In genomic region chr6:114958249-114959011, GRCm38 (mm10) we compare ENCODE assay signal across 22 mouse cellular contexts. TPM values are rescaled to one million over a fixed set of nuclear protein-coding genes. Genes with fewer than 3 reads are reported as not detected.
DNase-seq lines count a peak whose midpoint lies in the region; ATAC-seq and TF ChIP-seq lines count a peak whose summit lies in the region.
"Had no signal": no experiment of that assay in that cellular context is flagged by ENCODE, and none has a peak within 500 bp of the region (broad histone marks: within the 10 kb centered on the region; RNA-seq: fewer than 3 reads in every experiment).

No protein-coding gene starts in this region.

- H3K9me3 ChIP-seq in intestine, embryonic 16.5 days (ENCODE audit: control insufficient read depth, low read length), result no peaks in the 10 kb centered on the region
- H3K9me3 ChIP-seq in intestine, embryonic 15.5 days, result no peaks in the 10 kb centered on the region
- H3K9me3 ChIP-seq in lung, embryonic 14.5 days (ENCODE audit: low read depth, low read length), result no peaks in the 10 kb centered on the region
- H3K9me3 ChIP-seq in intestine, postnatal 0 days (ENCODE audit: control insufficient read depth), result no peaks in the 10 kb centered on the region
- no peaks in the 10 kb centered on the region for H3K9me3 ChIP-seq in stomach, postnatal 0 days (ENCODE audit: control insufficient read depth, low read length)
- H3K9me3 ChIP-seq: forebrain, embryonic 12.5 days; heart, embryonic 15.5 days; liver, embryonic 15.5 days; midbrain, embryonic 10.5 days had no signal

- TF ChIP-seq CTCF in lung, embryonic 14.5 days (IDR thresholded peaks at IDR 0.05; ENCODE audit: low read depth), result no peak
- peak; percentile 14; the same call in 1 of the 2 replicates for TF ChIP-seq CTCF in intestine, postnatal 0 days (IDR thresholded peaks at IDR 0.05; ENCODE audit: low read depth)
- TF ChIP-seq CTCF in stomach, postnatal 0 days (IDR thresholded peaks at IDR 0.05; ENCODE audit: low read depth), result peak; percentile 35

- WGBS in intestine, embryonic 16.5 days, result 57% methylated on average over 10 of the region's 10 CpGs
- WGBS in intestine, embryonic 15.5 days, result 52% methylated on average over 10 of the region's 10 CpGs
- WGBS in lung, embryonic 14.5 days, result 52% methylated on average over 10 of the region's 10 CpGs
- 58% methylated on average over 10 of the region's 10 CpGs for WGBS in intestine, postnatal 0 days
- 52% methylated on average over 10 of the region's 10 CpGs for WGBS in stomach, postnatal 0 days

- no peaks in the 10 kb centered on the region for H3K36me3 ChIP-seq in intestine, embryonic 16.5 days (ENCODE audit: control insufficient read depth, insufficient read depth, low read length)
- H3K36me3 ChIP-seq in intestine, embryonic 15.5 days, result no peaks in the 10 kb centered on the region
- no peaks in the 10 kb centered on the region for H3K36me3 ChIP-seq in lung, embryonic 14.5 days (ENCODE audit: insufficient read depth)
- H3K36me3 ChIP-seq in intestine, postnatal 0 days (ENCODE audit: control insufficient read depth, insufficient read depth), result no peaks in the 10 kb centered on the region; the same call in 1 of the 2 replicates
- H3K36me3 ChIP-seq in stomach, postnatal 0 days (ENCODE audit: control insufficient read depth, insufficient read depth, low read length), result no peaks in the 10 kb centered on the region
- H3K36me3 ChIP-seq: forebrain, embryonic 12.5 days; heart, embryonic 15.5 days; liver, embryonic 15.5 days; midbrain, embryonic 10.5 days had no signal

- H3K27ac ChIP-seq in intestine, embryonic 16.5 days (ENCODE audit: low read length), result no peak overlapping the region
- no peak overlapping the region for H3K27ac ChIP-seq in intestine, embryonic 15.5 days
- no peak overlapping the region for H3K27ac ChIP-seq in lung, embryonic 14.5 days (ENCODE audit: low read depth)
- no peak overlapping the region for H3K27ac ChIP-seq in intestine, postnatal 0 days (ENCODE audit: low read depth, low read length)
- no peak overlapping the region for H3K27ac ChIP-seq in stomach, postnatal 0 days (replicated peaks)
- H3K27ac ChIP-seq: forebrain, embryonic 12.5 days; heart, adult 2 months; heart, embryonic 15.5 days; liver, embryonic 15.5 days; midbrain, embryonic 10.5 days had no signal

- peaks cover 7% of the 10 kb centered on the region; the same call in 1 of the 2 replicates for H3K4me1 ChIP-seq in intestine, embryonic 16.5 days (ENCODE audit: control insufficient read depth, insufficient read depth, low read length)
- peaks cover 4% of the 10 kb centered on the region; the same call in 1 of the 2 replicates for H3K4me1 ChIP-seq in intestine, embryonic 15.5 days (replicated peaks)
- H3K4me1 ChIP-seq in lung, embryonic 14.5 days (ENCODE audit: insufficient read depth), result peaks cover 15% of the 10 kb centered on the region; the same call in 1 of the 2 replicates
- H3K4me1 ChIP-seq in intestine, postnatal 0 days (replicated peaks; ENCODE audit: control insufficient read depth, insufficient read depth, low read length), result no peaks in the 10 kb centered on the region
- H3K4me1 ChIP-seq in stomach, postnatal 0 days (replicated peaks; ENCODE audit: control insufficient read depth, insufficient read depth), result no peaks in the 10 kb centered on the region
- H3K4me1 ChIP-seq: liver, embryonic 15.5 days; midbrain, embryonic 10.5 days had no signal

- ATAC-seq in intestine, embryonic 16.5 days, result 0 out of 2 replicates have a peak, but pooled peaks have one; percentile 37
- ATAC-seq in intestine, embryonic 15.5 days, result no peak
- ATAC-seq in lung, embryonic 14.5 days (ENCODE audit: insufficient read depth), result no peak
- ATAC-seq in intestine, postnatal 0 days, result no peak
- no peak for ATAC-seq in stomach, postnatal 0 days (ENCODE audit: low FRiP score, low TSS enrichment)
- ATAC-seq: hindbrain, embryonic 16.5 days had no signal

- no peak for TF ChIP-seq EP300 in stomach, postnatal 0 days (optimal IDR thresholded peaks at IDR 0.05)

- H3K4me3 ChIP-seq in intestine, embryonic 16.5 days (ENCODE audit: low read length), result no peak overlapping the region
- no peak overlapping the region for H3K4me3 ChIP-seq in intestine, embryonic 15.5 days (replicated peaks)
- no peak overlapping the region for H3K4me3 ChIP-seq in lung, embryonic 14.5 days (ENCODE audit: low read depth, low read length)
- H3K4me3 ChIP-seq in intestine, postnatal 0 days (ENCODE audit: low read depth, low read length), result no peak overlapping the region
- H3K4me3 ChIP-seq in stomach, postnatal 0 days (ENCODE audit: low read depth, low read length), result no peak overlapping the region
- H3K4me3 ChIP-seq: forebrain, embryonic 12.5 days; heart, adult 2 months; heart, embryonic 15.5 days; liver, embryonic 15.5 days; midbrain, embryonic 10.5 days had no signal

- no peaks in the 10 kb centered on the region for H3K27me3 ChIP-seq in intestine, embryonic 16.5 days (replicated peaks; ENCODE audit: control insufficient read depth, insufficient read depth, low read length)
- no peaks in the 10 kb centered on the region for H3K27me3 ChIP-seq in intestine, embryonic 15.5 days (replicated peaks)
- H3K27me3 ChIP-seq in lung, embryonic 14.5 days (ENCODE audit: insufficient read depth, low read length), result no peaks in the 10 kb centered on the region
- H3K27me3 ChIP-seq in intestine, postnatal 0 days (replicated peaks; ENCODE audit: control insufficient read depth, insufficient read depth, low read length), result no peaks in the 10 kb centered on the region
- H3K27me3 ChIP-seq in stomach, postnatal 0 days (ENCODE audit: control insufficient read depth, insufficient read depth, low read length), result no peaks in the 10 kb centered on the region
- H3K27me3 ChIP-seq: heart, embryonic 15.5 days; liver, embryonic 15.5 days had no signal

- H3K9ac ChIP-seq in intestine, embryonic 16.5 days (ENCODE audit: low read depth, low read length), result 0 out of 2 replicates have a peak overlapping the region, but pooled peaks have one; percentile 4
- H3K9ac ChIP-seq in intestine, embryonic 15.5 days, result no peak overlapping the region
- no peak overlapping the region for H3K9ac ChIP-seq in lung, embryonic 14.5 days
- no peak overlapping the region for H3K9ac ChIP-seq in intestine, postnatal 0 days (ENCODE audit: low read depth, low read length)
- H3K9ac ChIP-seq in stomach, postnatal 0 days (ENCODE audit: low read length), result no peak overlapping the region
- H3K9ac ChIP-seq: forebrain, embryonic 12.5 days; heart, embryonic 15.5 days; liver, embryonic 15.5 days had no signal

- no peak overlapping the region for H3K4me2 ChIP-seq in intestine, embryonic 16.5 days (ENCODE audit: low read depth, low read length)
- H3K4me2 ChIP-seq in intestine, embryonic 15.5 days (replicated peaks), result no peak overlapping the region
- 0 out of 2 replicates have a peak overlapping the region, but pooled peaks have one; percentile 12 for H3K4me2 ChIP-seq in lung, embryonic 14.5 days
- no peak overlapping the region for H3K4me2 ChIP-seq in intestine, postnatal 0 days (replicated peaks; ENCODE audit: low read depth)
- H3K4me2 ChIP-seq in stomach, postnatal 0 days (replicated peaks; ENCODE audit: low read depth), result no peak overlapping the region
- H3K4me2 ChIP-seq: forebrain, embryonic 12.5 days; heart, embryonic 15.5 days; liver, embryonic 15.5 days had no signal

- DNase-seq in lung, embryonic 14.5 days, result peak; percentile 28
- no peak for DNase-seq in lung, postnatal 10 days
- DNase-seq in stomach, postnatal 0 days (ENCODE audit: low spot score), result no peak
- DNase-seq in cerebellum, postnatal 14 days, result no peak
- DNase-seq: adrenal gland, postnatal 36 days; cerebellum, adult 18-20 months; cerebellum, postnatal 36 days; gastrocnemius, postnatal 25 days; heart, adult 2 months; heart, postnatal 4 days; kidney, adult 9 months; left cerebral cortex, postnatal 4 days; right cerebral cortex, adult 18-20 months; thymus, postnatal 25 days had no signal

RNA-seq across cellular contexts. Expression of gene Vgll4, which starts 11.4 kb away (rescaled TPM):
- polyA plus RNA-seq in intestine, embryonic 16.5 days (2015; fragmentation: Nextera tagmentation; extraction: Ambion mirVana), result 66.1 and 75.7 TPM in 2 replicates
- polyA plus RNA-seq in intestine, embryonic 15.5 days (2015; fragmentation: Nextera tagmentation; extraction: Ambion mirVana), result 74.8 and 76.0 TPM in 2 replicates
- 101 and 111 TPM in 2 replicates for polyA plus RNA-seq in lung, embryonic 14.5 days (2014; fragmentation: Nextera tagmentation; extraction: Ambion mirVana)
- 31.1 and 33.0 TPM in 2 replicates for polyA plus RNA-seq in intestine, postnatal 0 days (2015; fragmentation: Nextera tagmentation; extraction: Ambion mirVana)
- 38.5 and 42.1 TPM in 2 replicates for polyA plus RNA-seq in stomach, postnatal 0 days (2015; fragmentation: Nextera tagmentation; extraction: Ambion mirVana)
